Mouse (Mus musculus): ENCODE measurements around the gene Gabbr2.

Gene Gabbr2

DNA sequence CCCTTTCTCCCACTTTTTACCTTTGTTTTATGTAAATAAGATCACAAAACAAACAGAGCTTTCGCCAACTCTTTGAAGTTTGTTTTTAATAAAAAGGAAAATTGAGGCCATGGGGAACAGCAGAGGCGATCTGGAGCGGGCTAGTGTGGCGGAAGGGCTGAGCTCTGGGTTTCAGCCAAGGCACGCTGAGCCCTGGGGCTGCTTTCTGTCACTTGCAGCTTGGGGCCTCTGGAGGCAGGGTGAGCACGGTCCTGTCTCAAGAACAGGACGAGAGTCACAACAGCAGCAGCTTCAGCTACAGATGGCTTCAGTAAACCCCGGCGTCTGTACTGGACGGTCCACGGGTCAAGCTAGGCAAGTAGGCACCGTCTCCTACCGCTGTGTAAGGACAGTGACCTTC, 132.8 kb downstream of the Gabbr2 start:
- DNase-seq, result no peak

DNA sequence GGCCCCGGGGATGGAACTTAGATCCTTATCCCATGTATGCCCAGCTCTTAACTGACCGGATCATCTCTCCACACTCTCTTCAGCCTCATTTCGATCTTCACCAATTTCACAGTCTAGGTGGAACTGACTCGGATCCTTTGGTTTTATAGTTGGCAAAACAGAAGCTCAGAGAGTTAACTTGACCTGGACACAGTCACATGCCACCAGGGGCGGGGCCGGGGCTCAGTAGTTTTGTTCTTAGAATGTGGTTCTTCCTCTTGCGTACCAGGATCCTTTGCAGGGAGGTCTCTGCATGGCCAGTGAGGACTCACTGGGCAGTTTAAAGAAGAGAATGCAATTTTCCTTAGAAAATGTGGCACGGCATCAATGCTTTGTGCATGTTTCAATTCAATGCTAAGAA, 135.5 kb downstream of the Gabbr2 start:
- DNase-seq, result no peak

DNA sequence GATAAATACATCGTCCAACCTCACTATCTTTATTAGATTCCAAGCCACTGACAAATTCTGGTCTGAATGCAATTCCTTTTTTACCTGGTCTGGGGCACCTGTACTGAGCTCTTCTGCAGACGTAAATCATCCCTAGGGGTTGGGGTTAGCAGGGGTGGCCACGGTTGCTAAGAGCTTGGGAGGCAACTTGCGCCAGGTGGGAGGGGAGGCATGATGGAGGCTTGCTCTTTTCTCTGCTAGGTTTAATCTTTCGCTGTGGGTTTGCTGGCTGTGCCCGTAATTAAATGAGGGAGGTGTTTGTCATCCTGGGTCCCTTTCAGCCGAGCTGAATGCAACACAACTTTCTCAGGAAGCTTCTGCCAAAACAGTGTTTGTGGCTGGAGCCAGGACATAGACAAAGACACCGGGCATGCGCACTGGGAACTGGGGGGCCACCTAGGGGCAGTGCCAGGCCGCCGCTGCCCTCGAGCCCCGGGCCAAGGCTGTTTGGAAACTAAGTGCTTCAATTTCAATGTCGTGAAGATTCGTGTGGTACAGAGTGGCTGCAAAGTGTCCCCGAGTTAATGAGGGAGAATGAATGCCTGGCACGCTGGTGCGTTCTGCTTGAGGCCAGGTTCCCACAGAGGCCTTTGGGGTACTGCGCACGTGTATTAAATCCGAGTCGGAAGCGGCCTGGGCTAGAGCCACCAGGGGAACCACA, 136.8 kb downstream of the Gabbr2 start:
- DNase-seq, result no peak

GRCm38 (mm10) chr4:46853852-46854460, 137.7 kb downstream of the Gabbr2 start:
- no peak for DNase-seq

- DNase-seq, result no peak
Measured at GRCm38 (mm10) chr4:46847745-46848144, 143.9 kb downstream of the Gabbr2 start.

- DNase-seq, result no peak
Measured at GRCm38 (mm10) chr4:46846396-46846795, 145.3 kb downstream of the Gabbr2 start.

GRCm38 (mm10) chr4:46844982-46845643, 146.6 kb downstream of the Gabbr2 start:
- peak; percentile 56 for DNase-seq

DNA sequence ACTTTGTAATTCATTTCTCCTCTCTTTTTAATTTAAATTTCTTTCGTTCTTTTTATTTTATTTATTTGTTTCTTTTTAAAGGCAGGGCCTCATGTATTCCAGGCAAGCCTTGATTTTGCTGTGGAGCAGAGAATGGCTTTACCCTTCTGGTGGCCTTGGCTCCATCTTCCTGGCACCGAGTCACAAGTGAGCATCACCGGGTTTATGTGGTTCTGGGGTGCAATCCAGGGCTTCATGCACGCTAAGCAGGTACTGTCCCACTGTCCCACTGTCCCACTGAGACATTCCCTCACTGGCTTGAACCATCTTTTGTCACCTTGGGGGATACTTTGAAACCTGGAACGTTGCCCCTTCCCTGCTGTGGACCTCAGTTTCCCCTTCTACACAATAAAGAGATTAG, 147.1 kb downstream of the Gabbr2 start:
- DNase-seq, result no peak

- no peak for DNase-seq
Measured at GRCm38 (mm10) chr4:46842596-46842995, 149.1 kb downstream of the Gabbr2 start.

DNA sequence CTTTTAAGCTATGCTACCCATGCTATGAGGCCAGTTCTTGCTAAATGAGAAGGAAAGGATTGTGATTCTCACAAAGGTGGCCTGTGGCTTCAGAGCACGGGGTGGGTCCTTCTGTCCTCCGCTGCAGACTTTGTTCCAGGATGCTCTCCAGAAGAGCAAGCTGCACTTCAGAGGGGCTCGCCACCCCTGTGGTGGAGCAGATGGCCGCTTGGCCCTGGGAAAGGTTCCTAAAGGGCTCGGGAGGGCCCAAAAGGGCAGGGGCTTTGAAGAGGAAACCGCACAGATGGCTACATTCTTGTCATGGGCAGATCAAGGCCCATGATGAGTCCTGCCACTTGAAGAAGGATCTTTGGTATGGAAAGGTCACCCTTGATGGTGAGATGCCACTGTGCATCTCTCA, 151.5 kb downstream of the Gabbr2 start:
- no peak for DNase-seq

DNA sequence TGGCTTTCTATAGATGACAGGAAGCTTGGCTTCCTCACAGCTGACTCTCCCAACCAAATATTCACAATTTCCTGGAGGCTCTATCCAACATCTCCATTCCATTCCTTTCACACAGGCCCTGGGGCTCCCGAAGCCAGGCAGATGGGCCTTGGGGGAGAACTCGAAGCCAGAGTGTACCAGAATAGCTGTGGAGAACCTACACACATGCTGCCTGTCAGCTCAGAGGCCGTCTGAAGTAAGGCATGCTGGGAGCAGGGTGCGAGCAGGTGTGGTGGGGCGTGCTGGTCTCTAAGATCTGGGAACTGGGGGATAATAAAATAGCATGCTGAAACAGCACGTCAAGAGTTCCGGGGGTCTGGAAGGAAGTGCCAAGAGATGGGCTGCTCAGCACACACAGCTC, 154.3 kb downstream of the Gabbr2 start:
- DNase-seq, result no peak

GRCm38 (mm10) chr4:46836065-46836464, 155.6 kb downstream of the Gabbr2 start:
- DNase-seq, result no peak

DNA sequence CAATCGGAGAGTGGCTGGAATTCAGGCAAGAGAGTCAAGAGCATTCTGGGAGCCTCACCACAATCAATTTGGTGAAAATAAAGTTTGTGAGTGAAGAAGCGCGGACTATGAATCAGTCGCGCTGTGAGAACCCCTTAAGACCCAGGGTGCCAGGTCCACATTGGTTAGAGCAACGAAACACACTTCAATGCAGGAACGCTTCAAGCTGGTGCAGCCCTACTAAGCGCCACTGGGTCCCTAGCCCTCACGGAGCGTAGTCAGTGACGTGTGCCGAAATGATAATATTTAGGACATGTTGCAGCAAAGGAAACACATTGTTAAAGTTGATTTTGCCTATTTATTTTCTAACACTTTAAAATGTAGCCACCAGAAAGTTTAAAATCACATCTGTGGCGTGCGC, 156.6 kb downstream of the Gabbr2 start:
- DNase-seq, result no peak

- peak; percentile 71 for DNase-seq
Measured at GRCm38 (mm10) chr4:46832834-46833544, 158.7 kb downstream of the Gabbr2 start.

GRCm38 (mm10) chr4:46829656-46830055, 162.0 kb downstream of the Gabbr2 start:
- no peak for DNase-seq

DNA sequence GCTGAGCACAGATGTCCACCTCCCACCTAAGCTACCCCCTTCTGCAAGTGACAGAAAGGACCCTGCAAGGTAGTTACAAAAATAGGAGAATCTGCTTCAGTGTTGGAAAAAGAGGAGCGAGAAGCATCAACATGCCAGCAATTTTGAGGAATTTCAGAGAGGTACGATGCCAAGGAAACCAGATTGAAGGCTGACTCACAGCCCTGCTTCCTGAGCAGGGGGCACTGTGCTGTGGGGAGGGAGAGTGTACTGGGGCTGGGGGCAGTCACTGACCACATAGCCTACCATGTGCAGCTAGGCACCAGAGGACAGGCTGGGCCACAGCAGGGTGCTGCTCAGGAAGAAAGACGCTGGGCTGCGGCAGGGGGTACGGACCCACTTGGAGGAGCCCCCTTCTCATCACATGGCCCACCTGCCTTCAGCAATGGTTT, 163.5 kb downstream of the Gabbr2 start:
- no peak for DNase-seq

GRCm38 (mm10) chr4:46827471-46827870, 164.2 kb downstream of the Gabbr2 start:
- no peak for DNase-seq

GRCm38 (mm10) chr4:46825846-46826529, 165.7 kb downstream of the Gabbr2 start:
- DNase-seq, result no peak

DNA sequence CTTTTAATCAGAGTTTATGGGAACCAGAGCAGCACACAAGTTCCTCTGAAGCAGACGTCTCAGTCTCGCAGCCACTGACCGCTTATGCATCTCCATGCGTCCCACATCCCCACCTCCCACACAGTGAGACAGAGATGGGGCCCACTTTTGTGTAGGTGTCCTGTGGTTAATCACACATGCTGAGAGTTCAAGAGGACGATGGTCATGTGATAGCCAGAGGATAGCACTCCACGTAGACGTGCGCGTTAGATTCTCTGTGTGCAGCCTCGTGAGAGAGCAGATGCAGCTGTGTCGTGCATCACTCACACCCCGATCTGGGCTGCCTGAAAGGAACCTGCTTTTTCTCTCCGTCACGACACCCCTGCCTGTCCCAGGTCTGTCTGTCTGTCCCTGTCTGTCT, 167.9 kb downstream of the Gabbr2 start:
- DNase-seq, result no peak

GRCm38 (mm10) chr4:46821709-46822108, 170.0 kb downstream of the Gabbr2 start:
- DNase-seq, result no peak

- no peak for DNase-seq
Measured at GRCm38 (mm10) chr4:46814954-46815353, 176.7 kb downstream of the Gabbr2 start.

- no peak for DNase-seq
Measured at GRCm38 (mm10) chr4:46814236-46814635, 177.4 kb downstream of the Gabbr2 start.

DNA sequence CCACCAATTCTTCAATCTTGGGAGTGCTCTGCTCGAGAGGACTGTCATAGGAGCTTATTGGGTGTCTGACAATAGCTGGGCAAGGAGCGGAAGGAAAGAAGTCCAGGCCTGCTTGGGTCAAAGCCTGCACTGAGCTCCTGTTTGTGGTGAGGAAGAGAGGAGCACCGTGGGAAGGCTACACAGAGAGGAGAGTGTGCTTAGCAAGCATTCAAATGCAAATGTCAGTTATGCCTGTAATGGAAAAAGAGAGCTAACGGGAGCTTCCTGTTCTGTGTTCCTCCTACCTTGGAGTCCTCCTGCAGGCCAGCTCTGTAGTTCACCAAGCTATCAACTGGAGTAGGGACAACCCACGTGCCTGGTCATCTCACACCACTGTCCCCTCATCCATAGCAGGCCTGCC, 180.5 kb downstream of the Gabbr2 start:
- no peak for DNase-seq
